Mouse (Mus musculus) adrenal gland, adult 18-20 months (tissue): Measurements from ENCODE around the gene Idnk. TPM values are rescaled to one million over a fixed set of nuclear protein-coding genes. Genes with fewer than 3 reads are reported as not detected.
"Not testable (repeated sequence)": the region's sequence is repeated elsewhere in the genome, so short reads cannot be mapped to it uniquely, and the experiment has no call there.

Source experiments
- DNase-seq, 2 experiments: peaks; one replicate each; pipeline ENCODE4 v3.0.0; 2021 to 2022; ENCODE audit warnings: low spot score in 2 of 2
- total RNA-seq, 2 experiments: library from RNA; stranded (reverse); gene quantifications; 1 replicate in 1 of 2; 2 replicates in 1 of 2; pipeline ENCODE4 v1.2.3; 2021

Gene Idnk
- total RNA-seq, 2 experiments from 2014 or later = 59.7 to 65.5 TPM

DNA sequence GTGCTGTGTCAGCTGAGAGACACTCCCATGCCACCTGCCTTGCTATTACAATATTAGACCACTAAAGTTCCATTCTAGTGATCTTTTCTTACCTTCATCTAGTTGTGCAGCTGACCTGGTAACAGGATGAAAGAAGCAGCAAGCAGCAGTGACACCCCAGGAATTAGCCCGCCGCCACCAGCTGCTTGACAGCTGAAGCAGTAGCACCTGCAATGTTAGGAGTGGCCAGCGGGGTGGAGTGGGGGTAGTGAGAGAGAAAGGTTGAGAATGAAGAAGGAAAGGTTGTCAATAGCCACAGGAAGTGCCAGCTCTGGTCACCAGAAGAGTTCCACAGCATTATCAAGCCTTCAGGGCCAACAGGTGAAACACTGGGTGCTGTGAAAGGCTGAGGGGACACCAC is 25.8 kb upstream of the Idnk start:
- DNase-seq = no peak

DNA sequence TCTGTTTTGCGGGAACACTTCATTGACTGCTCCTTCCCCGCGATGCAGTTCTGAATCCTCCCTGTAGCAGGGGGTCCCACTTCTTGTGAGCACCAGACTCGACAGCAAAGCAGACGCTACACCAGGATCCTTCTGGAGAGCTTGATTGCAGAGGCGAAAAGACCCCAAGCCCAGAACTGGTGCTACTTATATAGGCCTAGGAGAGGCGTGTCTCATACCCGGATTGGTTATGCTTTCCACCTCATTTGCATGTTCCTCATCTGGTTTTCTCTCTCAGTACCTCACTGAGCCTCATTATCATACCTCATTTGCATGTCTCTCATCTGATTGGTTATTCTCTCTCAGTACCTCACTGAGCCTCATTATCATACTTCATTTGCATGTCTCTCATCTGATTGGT is 10.8 kb upstream of the Idnk start:
- DNase-seq = not testable (repeated sequence)

DNA sequence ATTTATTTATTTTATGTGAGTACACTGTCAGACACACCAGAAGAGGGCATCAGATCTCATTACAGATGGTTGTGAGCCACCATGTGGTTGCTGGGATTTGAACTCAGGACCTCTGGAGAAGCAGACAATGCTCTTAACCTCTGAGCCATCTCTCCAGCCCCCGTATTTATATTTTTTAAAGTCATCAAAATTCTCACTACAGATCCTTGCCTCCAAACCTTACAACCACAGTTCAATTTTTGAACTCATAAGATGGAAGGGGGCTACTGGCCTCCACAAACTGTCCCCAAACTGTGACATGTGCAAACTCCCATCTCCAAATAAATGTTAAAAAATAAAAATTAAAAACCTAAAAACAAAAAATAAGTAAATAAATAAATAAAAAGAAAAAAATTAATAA is 9.7 kb upstream of the Idnk start:
- no peak for DNase-seq

DNA sequence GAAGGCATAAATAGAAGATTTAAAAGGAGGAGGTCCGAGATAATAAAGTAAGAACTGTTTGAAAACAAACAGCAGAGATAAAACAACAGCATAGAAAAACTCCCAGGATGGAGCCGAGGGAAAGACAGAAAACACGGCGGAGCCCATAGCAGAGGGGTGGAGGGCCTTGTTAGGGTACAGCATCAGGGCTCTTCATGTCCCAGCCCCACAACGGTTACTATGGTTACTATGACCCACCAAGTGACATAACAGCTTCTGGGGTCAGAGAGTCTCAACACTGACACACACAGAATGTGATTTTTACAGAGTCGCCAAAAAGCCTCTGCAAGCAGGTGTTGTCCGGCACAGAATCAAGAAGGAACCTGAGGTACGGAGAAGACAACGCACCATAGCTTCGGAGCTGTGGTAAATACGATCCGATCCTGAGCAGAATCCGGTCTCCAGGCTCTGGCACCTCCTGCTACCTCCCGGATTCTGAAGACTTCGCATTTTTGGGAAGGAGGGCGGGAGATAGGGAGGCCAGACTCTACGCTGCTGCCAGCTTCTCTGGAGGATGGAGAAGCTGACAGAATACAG is 9.1 kb upstream of the Idnk start:
- DNase-seq = peak in 1 of 2 experiments; percentile 10

DNA sequence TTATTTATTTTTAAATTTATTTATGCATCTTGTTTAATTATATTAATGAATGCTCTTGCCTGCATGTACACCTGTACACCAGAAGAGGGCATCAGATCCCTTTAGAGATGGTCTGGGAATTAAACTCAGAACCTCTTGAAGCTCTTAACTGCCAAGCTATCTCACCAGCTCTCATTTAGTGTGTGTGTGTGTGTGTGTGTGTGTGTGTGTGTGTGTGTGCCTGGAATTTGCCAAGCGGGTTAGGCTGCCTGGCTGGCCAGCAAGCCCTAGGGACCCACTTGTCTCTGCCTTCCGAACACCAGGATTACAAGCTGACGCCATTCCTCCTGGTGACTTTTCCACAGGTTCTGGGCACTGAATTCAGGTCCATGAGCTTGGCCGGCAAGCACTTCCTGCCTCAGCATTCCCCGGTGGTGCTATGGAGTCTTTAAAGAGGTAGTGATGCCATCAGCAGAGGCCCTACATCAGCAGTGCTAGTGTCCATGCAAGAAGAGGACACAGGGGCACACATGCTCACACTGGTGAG is 8.4 kb upstream of the Idnk start:
- no peak for DNase-seq

DNA sequence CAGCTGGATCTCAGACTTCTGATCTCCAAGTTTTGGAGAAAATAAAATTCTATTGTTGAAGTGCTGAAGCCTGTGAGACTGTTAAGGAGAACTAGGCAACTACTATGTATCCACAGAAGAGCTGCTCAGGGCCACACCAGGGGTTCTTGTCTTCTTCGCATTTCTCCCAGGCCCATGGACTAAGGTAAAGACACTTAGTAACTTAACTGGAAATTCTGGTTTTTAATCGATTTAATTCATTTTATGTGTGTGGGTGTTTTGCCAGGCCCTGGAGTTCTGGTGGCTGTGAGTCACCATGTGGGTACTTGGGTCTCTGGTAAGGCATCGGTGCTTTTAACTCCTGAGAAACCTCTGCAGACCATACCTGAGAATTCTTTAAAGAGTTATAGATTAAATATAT is 7.8 kb upstream of the Idnk start:
- DNase-seq = no peak

DNA sequence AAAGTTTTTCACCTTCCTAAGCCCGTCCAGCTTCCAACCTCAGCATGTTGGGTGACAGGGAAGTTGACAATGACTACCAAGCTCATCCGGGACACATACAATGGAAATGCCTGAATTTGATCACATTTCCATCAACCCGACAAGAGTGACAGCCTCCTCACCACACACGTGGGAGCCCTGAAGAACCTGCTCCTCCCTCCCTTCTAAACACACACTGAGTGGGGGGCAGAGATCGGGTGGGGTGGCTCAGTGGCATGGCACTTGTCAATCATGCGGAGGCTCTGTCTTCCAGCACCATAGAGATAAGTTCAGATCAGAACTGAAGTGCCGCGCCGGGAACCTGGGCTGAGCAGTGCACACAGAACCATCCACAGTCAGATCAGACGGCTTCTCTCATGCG is 7.0 kb upstream of the Idnk start:
- DNase-seq = no peak

DNA sequence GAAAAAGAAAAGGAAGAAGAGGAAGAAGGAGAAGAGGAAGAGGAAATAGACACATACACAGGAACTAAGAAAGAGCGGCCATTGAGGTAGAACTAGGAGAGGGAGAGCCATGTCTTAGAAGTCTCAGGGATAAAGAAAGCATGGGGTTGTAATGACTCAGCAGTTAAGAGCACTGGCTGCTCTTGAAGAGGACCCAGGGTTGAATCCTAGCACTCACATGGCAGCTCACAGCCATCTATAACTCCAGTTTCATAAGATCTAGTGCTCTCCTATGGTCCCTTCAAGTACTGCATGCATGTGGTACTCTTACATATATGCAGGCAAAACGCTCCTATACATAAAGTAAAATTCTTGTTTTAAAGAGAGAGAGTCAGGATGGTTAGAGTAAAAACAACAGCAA is 1.4 kb upstream of the Idnk start:
- DNase-seq = no peak

DNA sequence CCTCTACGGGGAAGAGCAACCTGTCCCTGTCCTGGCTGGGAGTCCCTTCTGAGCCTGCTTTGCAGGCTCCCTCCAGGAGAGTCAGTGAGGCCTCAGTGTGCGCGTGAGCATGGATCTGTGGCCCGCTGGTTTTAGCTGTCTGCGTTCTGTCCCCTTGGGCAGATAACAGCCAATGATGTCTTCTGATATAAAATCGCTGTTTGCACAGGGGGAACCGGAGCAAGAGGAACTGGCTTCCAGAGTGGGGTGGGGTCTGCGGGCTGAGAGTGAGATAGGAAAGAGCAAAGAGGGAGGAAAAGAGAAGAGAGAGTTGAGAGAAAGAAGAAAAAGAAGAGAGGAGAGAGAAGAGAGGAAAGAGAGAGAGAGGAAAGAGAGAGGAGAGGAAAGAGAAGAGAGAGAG is 413 bp upstream of the Idnk start:
- no peak for DNase-seq

DNA sequence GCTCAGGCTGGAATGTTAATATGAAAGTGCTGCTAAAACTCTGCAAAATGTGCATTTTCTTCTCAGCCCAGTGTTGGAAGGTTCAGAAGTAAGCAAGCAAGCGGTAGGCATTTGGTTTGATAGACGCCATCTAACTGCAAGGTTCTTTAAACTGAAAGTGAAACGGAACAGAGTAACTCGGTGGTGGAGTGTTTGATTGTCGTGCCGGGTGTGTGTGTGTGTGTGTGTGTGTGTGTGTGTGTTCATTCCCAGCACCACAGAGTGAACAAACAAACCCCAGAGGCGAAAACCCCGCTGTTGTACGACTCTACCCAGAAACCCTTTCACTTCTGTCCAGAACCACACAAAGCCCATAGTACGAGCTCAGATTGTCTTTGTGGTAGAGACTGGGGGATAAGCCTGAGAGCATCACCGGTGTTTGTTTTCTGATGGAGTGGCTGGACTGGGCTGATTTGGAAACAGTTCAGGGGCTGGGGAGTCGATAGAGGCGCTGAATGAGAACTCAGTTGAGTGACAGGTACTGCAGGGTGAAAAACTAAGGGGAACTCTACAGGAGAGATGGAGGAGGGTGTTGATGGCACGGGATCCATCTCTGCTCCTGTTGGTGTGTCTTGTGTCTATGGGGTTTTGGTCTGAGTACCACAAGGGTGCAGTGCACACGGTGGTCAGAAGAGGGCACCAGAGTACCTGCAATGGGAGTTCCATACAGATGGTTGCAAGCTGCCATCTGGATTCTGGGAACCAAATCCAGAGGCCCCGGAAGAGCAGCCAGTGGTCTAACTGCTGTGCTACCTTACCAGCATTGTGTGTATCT is 857 bp downstream of the Idnk start:
- DNase-seq = peak; percentile 81 to 82

DNA sequence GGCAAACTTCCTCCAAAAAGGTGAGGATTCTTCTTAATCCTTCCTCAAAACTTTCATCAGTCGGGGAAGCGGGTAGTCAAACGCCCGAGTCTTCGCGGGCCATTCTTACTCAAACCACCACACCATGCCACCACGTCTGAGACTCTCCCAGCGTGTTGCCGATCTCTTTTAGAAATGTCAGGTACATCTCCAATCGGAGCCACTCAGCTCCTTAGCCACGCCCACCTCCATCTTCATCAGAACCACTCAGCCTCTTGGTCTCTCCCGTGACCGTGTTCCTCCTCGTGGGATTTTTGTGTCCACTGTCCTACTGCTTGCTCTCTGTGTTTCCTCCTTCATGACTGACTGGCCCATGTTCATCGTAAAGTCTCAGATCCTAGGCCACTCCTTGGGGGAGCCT is 3.3 kb downstream of the Idnk start:
- no peak for DNase-seq

DNA sequence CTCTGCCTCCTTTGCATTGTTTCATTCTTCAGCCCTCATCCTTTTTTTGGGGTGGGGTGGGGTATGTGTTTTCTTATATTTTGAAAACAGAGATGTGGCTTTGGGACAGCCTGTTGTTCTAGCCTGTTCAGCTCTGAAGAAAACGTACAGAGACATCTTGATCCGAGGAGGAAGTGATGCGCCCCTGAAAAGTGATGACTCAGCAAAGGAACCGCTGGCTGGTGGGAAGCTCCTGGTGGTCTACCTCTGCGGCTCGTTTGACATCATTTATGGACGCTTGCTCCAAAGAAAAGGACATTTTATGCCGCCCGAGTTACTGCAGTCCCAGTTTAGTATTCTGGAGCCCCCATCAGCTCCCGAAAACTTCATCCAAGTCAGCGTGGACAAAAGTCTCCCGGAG is 5.9 kb downstream of the Idnk start:
- no peak for DNase-seq

DNA sequence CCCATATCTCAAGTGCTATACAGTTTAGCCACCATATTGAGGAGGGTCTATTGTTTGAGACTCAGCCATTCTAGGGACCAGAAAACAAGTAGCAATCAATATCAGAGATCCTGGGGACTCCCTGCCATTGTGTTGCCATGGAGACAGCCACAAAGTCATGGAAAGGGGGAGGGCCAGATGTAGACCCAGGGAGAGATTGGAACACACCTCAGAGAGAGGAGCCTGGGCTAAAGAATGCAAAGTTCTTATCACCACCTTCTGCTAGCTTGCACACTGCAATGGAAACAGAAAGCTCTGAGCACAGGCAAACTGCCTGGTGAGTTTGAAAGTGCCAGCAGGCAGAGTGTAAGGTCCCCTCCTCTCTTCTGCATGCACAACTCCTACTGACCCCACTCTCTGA is 10.7 kb downstream of the Idnk start:
- no peak for DNase-seq

DNA sequence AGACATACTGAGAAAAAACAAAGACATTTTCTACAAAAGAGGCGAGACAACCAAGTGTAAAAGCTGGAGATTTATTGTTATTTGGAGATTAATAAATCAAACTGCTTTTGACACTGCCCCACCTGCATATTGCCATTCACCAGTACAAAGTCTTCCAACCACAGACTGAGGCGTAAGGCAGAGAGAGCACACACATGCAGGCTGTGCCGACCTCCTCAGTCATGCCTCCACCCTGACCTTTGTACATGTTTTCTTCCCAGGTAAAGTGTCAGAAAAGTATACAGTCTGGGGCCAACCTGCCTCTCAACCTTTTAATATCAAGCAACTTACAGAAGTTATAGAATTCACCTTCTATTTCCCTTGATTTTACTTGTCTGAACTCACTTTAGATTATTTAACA is 18.7 kb downstream of the Idnk start:
- DNase-seq = no peak

DNA sequence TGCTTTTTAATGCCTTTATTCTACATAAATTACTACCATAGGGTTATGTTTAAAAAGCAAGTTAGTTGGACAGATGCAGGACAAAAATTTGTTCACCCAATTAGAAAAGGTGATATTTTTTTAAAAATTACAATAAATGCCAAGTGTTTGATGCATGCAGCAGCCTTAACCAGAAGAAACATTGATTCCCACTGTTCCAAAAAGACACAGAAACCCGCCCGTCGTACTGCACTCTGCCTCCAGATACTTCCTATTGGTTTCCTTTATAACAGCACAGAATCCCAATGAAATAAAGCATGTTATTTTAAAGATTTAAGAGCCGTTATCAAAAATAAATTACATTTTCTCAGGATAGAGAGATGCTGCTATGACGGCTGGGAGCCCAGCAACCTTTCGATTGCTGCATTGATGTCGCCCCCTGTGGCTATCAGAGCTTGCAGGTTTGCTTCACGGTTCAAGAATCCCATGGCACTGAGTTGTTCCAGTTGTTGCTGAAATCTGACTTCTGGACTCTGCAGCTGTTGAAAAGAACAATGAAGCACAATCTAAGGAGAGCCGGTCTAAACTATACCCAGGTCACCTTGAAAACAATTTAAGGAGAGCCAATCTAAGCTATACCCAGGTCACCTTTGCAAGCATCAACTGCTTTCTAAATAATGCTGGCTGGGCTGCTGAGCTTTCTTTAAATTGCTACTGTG is 20.2 kb downstream of the Idnk start:
- peak; percentile 100 for DNase-seq

DNA sequence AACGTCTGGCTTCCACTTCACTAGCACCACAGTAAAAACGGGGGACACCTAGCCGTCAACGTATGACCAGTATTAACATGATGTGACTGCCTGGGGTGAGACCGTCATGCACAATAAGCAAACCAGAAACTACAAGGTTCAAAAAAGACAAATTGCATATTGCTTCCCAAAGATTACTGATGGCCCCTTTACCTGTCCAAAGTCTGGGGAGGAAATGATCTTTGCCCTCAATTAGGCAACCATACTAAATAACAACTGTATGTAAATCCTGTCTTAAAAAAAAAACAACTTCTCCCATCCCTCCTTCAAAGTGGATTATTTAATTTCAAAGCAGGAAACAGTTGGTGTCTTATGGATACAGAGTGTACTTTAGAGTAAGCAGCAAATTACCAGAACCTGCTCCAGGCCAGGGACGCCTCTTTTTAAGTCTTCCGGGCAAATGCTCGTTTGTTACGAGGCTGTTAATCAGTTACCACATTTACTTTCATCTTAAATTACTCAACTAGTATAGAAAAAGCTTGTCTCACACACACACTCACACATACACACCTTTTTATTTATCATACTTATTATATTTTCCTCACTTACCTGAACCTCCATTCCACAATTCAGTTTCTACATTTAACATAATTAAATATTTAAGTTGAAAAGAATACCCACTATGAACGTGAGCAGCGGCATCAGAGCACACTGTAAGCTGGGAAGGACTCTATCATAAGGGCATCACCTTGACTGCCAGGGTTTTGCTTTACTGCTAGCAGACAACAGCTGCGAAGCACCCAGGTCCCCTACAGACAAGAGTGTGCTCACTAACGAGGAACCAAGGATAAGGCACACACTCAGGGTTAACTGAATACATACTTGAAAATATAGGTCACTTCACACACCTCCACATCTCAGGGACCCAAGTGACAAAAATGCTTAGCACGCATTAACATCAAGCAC is 24.4 kb downstream of the Idnk start:
- no peak for DNase-seq

DNA sequence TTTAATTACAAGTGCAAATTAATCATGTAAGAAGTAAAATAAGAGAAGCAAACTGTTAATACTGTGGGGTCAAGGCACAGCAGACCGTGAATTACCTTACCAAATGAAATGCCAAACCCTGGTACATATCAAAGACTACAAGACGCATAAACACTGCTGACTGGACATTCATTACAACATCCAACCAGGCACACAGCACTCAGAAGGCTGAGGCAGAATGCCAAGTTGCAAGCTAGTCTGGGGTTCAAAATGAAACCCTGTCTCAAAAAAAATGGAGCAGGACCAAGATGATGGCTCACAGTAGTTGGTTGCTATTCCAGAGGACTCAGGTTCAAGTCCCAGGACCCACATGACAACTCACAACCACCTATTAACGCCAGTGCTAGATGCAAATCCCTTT is 26.7 kb downstream of the Idnk start:
- DNase-seq = no peak

DNA sequence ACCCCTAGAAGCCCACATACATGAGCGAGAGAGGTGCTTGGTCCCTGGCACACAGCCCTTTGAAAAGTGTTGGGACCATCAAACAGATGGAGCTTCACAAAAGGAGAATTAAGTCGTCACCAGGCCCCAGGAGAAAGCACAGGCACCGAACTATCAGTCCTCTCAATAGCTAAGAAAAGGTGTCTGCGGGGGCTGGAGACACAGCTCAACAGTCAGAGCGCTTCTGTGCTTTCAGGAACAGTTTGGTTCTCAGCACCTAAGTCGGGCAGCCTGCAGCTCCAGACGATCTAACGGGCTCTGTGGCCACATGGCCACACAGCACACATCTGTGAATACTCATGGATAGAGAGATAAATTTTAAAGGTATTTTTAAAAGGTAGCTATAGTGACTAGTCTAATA is 28.8 kb downstream of the Idnk start:
- no peak for DNase-seq

DNA sequence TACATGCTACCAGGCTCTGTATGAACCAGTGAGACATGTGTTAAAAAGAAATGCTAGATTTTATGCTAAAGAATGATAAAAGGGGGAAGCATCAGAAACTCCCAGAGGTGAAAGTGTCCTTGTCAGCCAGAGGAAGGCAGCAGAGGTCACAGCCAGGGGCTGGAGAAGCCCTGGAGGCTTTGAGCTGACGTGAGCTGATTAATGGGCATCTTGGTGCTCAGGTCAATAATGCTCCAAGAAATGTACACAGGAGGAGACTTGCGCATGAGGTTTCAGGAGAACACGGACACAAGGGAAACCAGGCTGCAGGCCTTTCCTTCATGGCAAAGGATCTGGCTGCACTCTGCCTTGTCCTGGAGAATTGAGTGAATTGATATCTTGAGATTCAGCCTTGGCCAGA is 30.3 kb downstream of the Idnk start:
- no peak for DNase-seq

DNA sequence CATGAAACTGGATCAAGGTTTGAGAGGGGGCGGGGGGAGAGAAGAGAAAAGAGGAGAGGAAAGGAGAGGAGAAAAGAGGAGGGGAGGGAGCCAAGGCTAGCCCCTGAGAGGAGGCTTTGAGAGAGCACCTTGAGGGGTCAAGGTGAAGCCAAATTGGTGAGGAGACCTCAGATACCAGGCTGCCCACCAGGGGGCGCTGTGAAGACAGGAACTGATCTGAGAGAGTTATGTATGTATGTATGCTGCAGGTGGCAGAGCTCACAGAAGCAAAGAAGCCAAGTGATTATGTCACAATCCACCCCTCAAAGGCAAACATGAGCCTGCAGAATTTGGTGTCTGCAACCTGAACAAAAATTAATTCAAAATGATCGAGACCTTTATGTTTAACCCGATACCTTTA is 31.0 kb downstream of the Idnk start:
- peak; percentile 82 to 87 for DNase-seq

DNA sequence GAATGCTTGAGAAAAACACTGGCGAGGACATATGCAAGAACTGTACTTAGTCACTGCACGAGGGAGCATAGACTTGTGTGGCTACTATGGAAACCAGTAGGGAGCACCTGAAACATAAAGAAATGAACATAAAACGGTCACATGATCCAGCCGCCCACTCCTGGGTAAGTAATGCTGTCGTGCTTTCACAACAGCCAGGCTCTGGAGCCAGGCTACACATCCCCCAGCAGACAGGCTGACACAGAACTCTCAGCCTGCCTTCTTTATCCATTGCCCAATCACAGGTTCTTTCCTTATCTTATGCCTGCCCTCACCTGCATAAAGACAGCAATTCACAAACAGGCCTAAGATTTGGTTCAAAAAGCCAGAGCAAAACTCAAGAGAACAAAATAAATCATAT is 32.0 kb downstream of the Idnk start:
- DNase-seq = no peak
